Mouse (Mus musculus): Measurements from ENCODE around the gene Nrxn3.
A peak's percentile ranks its signal among the peaks of the same experiment; 100 is the strongest.

The Nrxn3 gene

GRCm38 (mm10) chr12:89179970-89180666, 457.4 kb downstream of the Nrxn3 start:
- DNase-seq (ENCODE audit: low spot score) = no peak

DNA sequence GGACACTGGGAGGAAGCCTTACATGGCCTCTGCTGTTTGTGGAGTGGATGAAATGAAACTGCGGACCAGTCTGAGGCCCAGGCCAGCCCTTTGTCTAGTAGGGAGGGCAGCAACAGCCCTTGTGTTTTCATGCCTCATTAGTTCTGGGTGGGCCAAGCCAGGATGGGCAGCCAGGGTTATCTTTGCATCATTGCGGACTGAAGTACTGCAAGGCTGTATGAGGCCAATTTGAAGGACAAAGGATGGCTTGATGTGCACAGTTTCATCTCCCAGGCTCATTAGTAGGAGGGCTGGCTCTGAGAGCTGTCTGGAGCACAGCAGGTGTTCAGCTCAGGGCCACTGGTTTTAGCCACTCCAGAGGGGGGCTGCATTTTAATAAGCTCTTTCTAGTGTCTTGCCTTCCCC, 458.5 kb downstream of the Nrxn3 start:
- no peak for DNase-seq (ENCODE audit: low spot score)

DNA sequence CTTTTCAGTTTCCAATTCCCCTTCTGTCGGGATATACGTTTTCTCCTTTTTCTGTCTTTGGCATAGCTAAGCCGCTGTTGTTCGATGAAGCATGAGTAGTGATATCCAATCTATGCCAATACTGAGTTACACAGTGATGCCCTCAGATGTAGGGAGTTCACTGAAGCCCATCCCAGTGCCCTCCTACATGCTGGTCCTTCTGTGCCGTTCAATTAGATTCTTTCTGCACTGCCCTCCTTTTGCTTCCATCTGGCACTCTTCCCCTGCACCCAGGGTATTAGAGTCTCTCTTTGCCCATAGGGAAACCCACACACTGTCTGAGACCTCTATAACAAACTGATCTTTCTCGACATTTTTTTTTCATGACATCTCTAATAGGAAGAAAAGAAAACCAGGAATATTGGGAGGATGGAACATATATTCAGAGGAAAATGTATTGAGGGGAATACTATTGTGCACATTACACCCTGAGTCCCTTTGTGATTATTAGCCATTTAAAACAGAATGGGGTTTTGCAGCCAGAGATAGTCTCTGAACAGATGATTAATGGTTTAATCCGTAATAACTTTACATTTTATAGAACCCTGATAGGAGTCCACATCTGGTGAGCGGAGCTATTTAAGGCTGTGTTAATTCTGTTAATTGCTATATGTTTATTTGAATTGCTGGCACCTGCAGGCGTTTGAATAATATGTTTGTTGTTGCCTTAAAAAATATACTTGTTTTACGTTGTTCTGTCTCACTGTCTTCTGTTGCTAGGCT, 476.3 kb downstream of the Nrxn3 start:
- DNase-seq (ENCODE audit: low spot score) = no peak

- no peak for DNase-seq (ENCODE audit: low spot score)
These were observed 488.9 kb downstream of the Nrxn3 start for GRCm38 (mm10) chr12:89211608-89212007.

GRCm38 (mm10) chr12:89239826-89240225, 517.1 kb downstream of the Nrxn3 start:
- no peak for DNase-seq (ENCODE audit: low spot score)

DNA sequence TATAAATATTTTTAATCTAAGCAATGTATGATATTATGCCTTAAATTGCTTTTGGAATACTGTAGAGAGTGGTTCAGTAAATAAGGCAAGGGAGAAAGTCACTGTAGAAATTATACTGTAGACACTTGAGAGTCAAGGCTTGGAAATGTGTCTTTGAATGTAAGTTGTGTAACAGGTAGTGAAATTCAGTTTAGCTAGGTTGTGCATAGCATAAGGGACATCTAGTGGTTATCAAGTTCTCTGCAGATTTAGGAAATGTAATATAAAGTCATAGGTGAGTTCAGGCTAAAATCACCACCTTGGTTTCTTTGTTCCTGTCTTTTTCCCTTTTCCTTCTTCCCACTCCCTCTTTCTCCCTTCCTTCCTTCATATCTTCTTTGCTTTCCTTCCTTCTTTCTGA, 518.9 kb downstream of the Nrxn3 start:
- no peak for DNase-seq (ENCODE audit: low spot score)

GRCm38 (mm10) chr12:89242476-89242875, 519.8 kb downstream of the Nrxn3 start:
- no peak for DNase-seq (ENCODE audit: low spot score)

DNA sequence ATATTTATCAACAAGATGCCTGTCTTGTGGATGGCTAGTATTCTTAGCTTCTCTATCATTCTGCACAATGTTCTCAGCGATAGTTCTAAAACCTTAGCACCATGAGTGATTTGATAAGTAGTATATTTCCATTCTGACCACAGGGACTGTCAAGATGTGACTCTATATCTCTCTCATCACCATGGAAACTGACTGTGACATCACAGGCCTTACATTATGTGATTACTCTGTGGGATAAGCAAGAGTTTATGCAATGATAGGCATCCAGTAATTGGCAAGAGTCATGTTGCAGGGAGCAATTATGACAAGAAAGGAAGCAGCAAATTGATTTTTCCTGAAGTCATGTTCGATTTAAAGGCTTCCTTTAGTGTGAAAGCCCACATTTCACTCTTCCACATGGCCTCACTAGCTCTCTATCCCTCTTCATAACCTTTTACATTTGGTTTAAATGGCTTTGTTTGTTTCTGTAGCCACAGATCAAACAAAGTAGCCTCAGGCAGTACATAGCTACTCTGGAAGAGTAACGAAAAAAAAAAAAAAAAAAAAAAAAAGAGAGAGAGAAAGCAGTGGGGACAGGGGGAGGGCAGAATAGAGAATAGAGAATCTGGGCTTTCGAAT, 532.7 kb downstream of the Nrxn3 start:
- no peak for DNase-seq (ENCODE audit: low spot score)

DNA sequence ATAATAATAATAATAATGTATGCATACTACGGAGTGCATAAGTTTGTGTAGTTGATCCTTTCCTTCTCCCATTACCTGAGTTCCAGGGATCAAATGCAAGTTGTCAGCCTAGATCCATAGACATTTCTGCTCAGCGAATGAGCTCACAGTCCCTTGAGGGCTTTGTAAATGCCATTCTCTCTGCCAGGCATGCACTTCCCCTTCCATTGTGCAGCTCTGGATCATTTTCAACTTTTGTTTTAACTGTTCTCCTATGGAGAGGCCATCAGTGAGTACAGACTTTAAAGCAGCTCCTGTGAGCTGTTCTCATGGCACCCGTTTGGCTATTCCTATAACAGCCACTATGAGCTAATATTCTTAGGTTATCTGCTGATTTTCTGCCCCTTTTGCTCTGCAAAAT, 536.2 kb downstream of the Nrxn3 start:
- DNase-seq (ENCODE audit: low spot score) = no peak

- no peak for DNase-seq (ENCODE audit: low spot score)
These were observed 537.4 kb downstream of the Nrxn3 start for GRCm38 (mm10) chr12:89260076-89260475.

DNA sequence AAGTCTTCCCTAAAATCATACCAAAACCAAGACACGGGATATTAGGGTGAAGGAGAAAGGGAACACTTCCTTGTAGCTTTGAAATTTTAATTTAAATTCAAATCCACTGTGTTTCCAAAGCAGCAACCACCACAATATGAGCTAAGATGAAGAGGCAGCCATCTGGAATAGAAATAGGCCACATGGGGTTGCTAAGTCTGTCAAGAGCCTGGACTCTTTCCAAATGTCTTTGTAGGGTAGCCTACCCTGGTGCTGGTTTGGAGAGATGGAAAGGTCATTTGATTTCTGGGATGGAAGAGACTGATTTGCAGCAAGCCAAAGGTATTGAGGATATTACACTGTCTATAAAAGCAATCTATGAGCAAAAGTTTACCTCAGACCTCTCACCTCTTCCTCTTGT, 539.6 kb downstream of the Nrxn3 start:
- DNase-seq (ENCODE audit: low spot score) = no peak

DNA sequence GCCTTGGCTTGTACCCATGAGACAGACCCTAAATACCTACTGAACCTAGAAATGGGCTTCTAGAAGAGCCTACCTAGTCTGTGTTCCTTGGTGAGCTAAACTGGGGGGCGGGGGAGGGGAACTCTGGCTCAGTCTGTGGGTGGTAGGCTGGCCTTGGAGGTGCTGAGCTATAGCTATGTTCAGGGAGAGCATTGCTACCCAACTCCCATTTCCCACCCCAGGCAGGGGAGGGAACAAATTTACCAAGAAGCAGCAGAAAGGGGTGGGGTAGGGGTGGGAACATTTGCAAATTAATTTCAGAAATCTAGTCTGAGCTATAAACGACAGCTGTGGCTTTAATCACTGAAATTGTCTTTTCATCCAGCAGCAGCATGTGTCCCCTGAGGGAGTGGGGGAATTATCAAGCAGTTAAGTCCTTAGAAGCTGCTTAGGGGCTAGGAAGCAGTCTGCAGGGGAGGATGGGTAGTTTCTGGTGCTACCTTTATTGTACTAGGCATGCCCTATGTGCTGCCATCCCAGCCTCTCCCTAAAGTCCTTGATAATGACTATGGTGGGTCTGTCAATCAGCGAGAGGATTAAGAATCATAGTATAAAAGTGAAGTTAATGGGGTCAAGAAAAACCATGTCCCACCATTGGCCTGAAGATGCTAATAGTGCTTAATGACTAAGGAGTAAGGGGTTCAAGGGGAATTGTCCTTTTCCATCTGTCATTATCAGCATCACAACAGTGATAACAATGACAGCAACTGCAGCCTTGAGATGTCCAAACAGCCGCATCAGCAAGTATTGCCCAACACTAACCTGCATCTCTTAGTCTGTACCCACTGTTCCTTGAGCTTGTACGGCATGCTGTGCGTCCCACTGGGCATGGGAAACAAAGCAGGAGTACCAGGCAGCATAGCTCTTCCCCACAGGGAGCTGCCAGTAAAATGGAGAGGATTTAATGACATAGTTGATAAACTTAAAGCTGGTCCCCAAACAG, 560.0 kb downstream of the Nrxn3 start:
- DNase-seq (ENCODE audit: low spot score) = no peak

- DNase-seq (ENCODE audit: low spot score) = no peak
These were observed 561.7 kb downstream of the Nrxn3 start for GRCm38 (mm10) chr12:89284412-89284811.

DNA sequence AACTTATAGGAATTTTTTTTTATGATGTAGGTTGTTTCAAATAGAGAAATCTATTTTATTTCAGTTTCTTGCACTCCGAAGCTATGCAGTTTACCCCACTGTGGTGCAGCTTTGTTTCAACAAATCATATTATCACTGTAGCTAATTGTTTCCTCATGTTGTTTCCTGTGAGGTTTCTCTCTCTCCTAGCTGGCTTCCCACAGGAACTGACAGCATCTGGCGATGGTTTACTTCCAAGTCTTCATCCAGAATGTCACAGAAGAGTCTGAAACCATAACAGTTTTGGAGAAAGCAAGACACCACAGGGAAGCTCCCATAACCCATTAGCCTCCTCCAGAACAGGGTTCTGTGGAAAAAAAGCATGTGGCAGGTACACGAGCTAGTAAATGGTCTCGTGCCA, 564.4 kb downstream of the Nrxn3 start:
- no peak for DNase-seq (ENCODE audit: low spot score)

GRCm38 (mm10) chr12:89289589-89290274, 567.1 kb downstream of the Nrxn3 start:
- no peak for DNase-seq (ENCODE audit: low spot score)

DNA sequence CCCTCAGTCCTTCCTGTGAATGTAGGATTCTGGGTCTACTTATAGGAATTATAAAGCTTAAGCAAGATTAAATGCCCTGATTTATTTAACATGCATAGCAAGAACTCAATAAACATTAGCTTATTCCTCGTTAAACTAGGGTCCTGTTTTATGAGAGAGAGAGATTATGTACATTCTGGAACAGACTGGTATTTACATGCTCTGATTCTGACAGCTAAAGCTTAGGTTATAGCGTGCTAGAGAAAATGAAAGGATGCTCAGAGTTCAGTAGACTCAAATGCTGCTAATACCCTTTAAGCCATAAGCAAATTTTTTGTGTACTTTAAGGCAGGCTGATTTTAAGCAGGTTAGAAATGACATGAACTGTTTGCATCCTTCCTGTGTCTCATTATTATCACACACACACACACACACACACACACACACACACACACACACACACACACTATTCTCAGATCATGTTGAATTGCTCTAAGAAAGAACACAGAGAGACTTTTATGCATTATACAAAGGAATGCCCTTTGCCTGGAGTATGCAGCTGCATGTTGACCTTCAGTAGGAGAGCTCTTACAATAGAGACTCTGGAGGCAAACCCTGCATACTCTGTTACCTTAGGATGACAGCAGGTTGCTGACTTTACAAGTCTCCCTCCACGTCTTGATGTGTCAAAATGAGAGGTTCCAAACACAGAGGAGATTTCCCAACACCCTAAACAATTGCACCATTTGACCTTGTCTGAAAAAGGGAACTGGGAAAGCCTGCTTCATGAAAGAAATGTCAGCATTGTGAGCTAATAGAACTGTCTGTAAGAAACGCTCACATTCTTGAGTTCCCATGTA, 568.3 kb downstream of the Nrxn3 start:
- DNase-seq (ENCODE audit: low spot score) = no peak

- DNase-seq (ENCODE audit: low spot score) = peak; percentile 47
These were observed 579.3 kb downstream of the Nrxn3 start for GRCm38 (mm10) chr12:89302011-89302410.

GRCm38 (mm10) chr12:89310200-89310599, 587.5 kb downstream of the Nrxn3 start:
- DNase-seq (ENCODE audit: low spot score) = no peak

DNA sequence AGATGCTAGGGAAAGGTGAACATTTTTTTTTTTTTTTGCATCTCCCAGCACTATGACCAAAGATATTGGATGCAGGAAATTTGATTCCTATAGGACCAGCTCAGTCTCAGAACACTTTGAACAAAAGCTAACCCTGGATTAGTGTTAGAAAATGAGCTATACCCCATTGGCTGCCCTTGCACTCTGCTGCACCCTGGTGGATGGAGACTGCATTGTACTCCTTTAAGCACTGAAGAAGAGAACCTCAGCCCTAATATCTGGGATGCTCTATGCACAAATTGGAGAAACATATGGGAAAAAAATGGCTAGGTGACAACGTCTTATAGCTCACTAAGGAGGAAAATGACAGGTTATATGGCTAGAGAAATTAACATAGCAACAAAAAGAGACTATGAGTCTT, 589.9 kb downstream of the Nrxn3 start:
- DNase-seq (ENCODE audit: low spot score) = peak; percentile 4

- DNase-seq (ENCODE audit: low spot score) = no peak
These were observed 603.3 kb downstream of the Nrxn3 start for GRCm38 (mm10) chr12:89325864-89326560.
